Mouse (Mus musculus): ENCODE data around the gene Zkscan14. TPM values are rescaled to one million over a fixed set of nuclear protein-coding genes. Genes with fewer than 3 reads are reported as not detected.
"Not testable (repeated sequence)": the region's sequence is repeated elsewhere in the genome, so short reads cannot be mapped to it uniquely, and the experiment has no call there.

The Zkscan14 gene
- polyA plus RNA-seq, 1 experiment, result 8.5 TPM

DNA sequence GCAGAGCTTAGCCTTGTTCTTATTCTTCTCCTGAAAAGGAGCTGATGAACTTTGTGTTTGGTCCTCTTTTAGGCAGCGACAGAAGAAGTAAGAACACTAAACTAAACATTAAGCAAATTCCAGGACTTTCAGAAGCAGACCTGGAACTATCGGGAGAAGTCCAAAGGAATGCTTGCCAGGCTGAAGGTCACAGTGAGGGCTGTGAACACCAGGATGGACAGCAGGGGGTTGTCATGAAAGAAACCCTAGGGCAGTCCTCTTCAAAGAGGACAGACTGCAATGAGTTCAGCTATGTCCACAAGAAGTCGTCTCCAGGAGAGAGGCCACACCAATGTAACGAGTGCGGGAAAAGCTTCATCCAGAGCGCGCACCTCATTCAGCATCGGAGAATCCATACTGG is 18.3 kb upstream of the Zkscan14 start:
- no peak for TF ChIP-seq CTCF (IDR thresholded peaks at IDR 0.05; ENCODE audit: extremely low read depth, insufficient read depth, low read length)
- no peak for TF ChIP-seq POLR2A (IDR thresholded peaks at IDR 0.05; ENCODE audit: extremely low read depth, insufficient read depth, low read length)
- Histone ChIP-seq H3K4me1 (ENCODE audit: control insufficient read depth, insufficient read depth, low read length) (no peaks in the 10 kb centered on the region), H3K4me3 (ENCODE audit: insufficient read depth, low read length) (no peak overlapping the region), H3K27ac (ENCODE audit: insufficient read depth, low read length) (no peak overlapping the region)

DNA sequence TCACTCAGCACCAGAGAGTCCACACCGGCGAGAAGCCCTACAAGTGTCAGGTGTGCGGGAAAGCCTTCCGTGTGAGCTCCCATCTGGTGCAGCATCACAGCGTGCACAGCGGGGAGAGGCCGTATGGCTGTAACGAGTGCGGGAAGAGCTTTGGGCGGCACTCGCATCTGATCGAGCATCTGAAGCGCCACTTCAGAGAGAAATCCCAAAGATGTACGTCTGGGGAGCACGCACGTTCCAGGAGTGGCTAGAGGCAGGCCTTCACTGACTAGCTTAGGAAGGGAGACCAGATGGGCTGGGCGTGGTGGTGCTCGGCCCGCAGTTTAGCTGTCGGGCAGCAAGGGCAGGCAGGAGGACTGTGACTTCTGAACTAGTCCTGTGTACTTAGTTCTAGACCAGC is 17.0 kb upstream of the Zkscan14 start:
- Histone ChIP-seq H3K4me3 (ENCODE audit: insufficient read depth, low read length) (no peak overlapping the region), H3K27ac (ENCODE audit: insufficient read depth, low read length) (no peak overlapping the region), H3K4me1 (ENCODE audit: control insufficient read depth, insufficient read depth, low read length) (no peaks in the 10 kb centered on the region)
- TF ChIP-seq CTCF (IDR thresholded peaks at IDR 0.05; ENCODE audit: extremely low read depth, insufficient read depth, low read length), result no peak
- TF ChIP-seq POLR2A (IDR thresholded peaks at IDR 0.05; ENCODE audit: extremely low read depth, insufficient read depth, low read length), result no peak

GRCm38 (mm10) chr5:145218206-145218605 is 16.5 kb upstream of the Zkscan14 start:
- Histone ChIP-seq H3K4me1 (ENCODE audit: control insufficient read depth, insufficient read depth, low read length) (no peaks in the 10 kb centered on the region), H3K27ac (ENCODE audit: insufficient read depth, low read length) (no peak overlapping the region), H3K4me3 (ENCODE audit: insufficient read depth, low read length) (no peak overlapping the region)
- TF ChIP-seq POLR2A (IDR thresholded peaks at IDR 0.05; ENCODE audit: extremely low read depth, insufficient read depth, low read length) (no peak), CTCF (IDR thresholded peaks at IDR 0.05; ENCODE audit: extremely low read depth, insufficient read depth, low read length) (no peak)

- Histone ChIP-seq H3K4me1 (ENCODE audit: control insufficient read depth, insufficient read depth, low read length) (no peaks in the 10 kb centered on the region), H3K27ac (ENCODE audit: insufficient read depth, low read length) (no peak overlapping the region), H3K4me3 (ENCODE audit: insufficient read depth, low read length) (no peak overlapping the region)
- no peak for TF ChIP-seq CTCF (IDR thresholded peaks at IDR 0.05; ENCODE audit: extremely low read depth, insufficient read depth, low read length)
- no peak for TF ChIP-seq POLR2A (IDR thresholded peaks at IDR 0.05; ENCODE audit: extremely low read depth, insufficient read depth, low read length)
Observed at GRCm38 (mm10) chr5:145217746-145218145, 16.1 kb upstream of the Zkscan14 start.

DNA sequence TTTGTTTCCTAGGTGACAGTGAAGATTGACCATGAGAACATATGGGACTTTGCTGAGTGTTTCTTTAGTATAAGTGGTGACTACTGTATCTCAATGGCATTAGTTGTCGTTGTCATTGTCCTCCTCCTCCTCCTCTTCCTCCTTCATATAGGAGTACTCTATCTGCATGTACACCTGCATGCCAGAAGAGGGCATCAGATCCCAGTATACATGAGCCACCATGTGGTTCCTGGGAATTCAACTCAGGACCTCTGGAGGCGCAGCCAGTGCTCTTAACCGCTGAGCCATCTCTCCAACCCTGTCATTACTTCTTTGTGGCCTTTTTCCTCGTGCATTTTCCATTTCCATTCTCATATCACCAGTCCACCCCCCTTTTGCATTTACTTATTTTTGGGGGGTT is 13.0 kb upstream of the Zkscan14 start:
- Histone ChIP-seq H3K4me1 (ENCODE audit: control insufficient read depth, insufficient read depth, low read length) (no peaks in the 10 kb centered on the region), H3K4me3 (ENCODE audit: insufficient read depth, low read length) (no peak overlapping the region), H3K27ac (ENCODE audit: insufficient read depth, low read length) (no peak overlapping the region)
- TF ChIP-seq POLR2A (IDR thresholded peaks at IDR 0.05; ENCODE audit: extremely low read depth, insufficient read depth, low read length) (no peak), CTCF (IDR thresholded peaks at IDR 0.05; ENCODE audit: extremely low read depth, insufficient read depth, low read length) (no peak)

- TF ChIP-seq CTCF (IDR thresholded peaks at IDR 0.05; ENCODE audit: extremely low read depth, insufficient read depth, low read length), result no peak
- TF ChIP-seq POLR2A (IDR thresholded peaks at IDR 0.05; ENCODE audit: extremely low read depth, insufficient read depth, low read length), result no peak
- Histone ChIP-seq H3K4me3 (ENCODE audit: insufficient read depth, low read length) (no peak overlapping the region), H3K4me1 (ENCODE audit: control insufficient read depth, insufficient read depth, low read length) (no peaks in the 10 kb centered on the region), H3K27ac (ENCODE audit: insufficient read depth, low read length) (no peak overlapping the region)
Observed at GRCm38 (mm10) chr5:145213505-145213904, 11.8 kb upstream of the Zkscan14 start.

- Histone ChIP-seq H3K4me1 (ENCODE audit: control insufficient read depth, insufficient read depth, low read length) (no peaks in the 10 kb centered on the region), H3K4me3 (ENCODE audit: insufficient read depth, low read length) (no peak overlapping the region), H3K27ac (ENCODE audit: insufficient read depth, low read length) (no peak overlapping the region)
- TF ChIP-seq POLR2A (IDR thresholded peaks at IDR 0.05; ENCODE audit: extremely low read depth, insufficient read depth, low read length), result no peak
- no peak for TF ChIP-seq CTCF (IDR thresholded peaks at IDR 0.05; ENCODE audit: extremely low read depth, insufficient read depth, low read length)
Observed at GRCm38 (mm10) chr5:145212216-145212615, 10.5 kb upstream of the Zkscan14 start.

DNA sequence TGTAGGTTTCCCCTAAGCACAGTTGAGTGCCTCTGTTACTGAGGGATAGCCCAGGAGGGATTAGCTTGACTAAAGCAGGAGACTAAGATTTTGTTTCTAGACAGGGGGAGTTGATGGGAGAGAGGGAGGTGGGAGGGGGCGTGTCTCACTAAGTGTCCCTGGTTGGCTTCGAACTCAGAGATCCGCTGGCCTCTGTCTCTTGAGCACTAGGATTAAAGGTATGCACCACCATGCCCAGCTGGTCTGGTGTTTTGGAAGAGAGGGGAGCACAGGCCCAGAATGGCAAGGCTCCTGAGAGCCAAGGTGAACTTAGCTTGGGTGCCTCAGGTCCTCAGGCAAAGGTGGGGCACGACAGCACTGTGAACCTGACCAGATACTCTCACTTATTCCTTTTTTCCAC is 9.7 kb upstream of the Zkscan14 start:
- H3K4me3 ChIP-seq (ENCODE audit: insufficient read depth, low read length), result no peak overlapping the region
- TF ChIP-seq POLR2A (IDR thresholded peaks at IDR 0.05; ENCODE audit: extremely low read depth, insufficient read depth, low read length) (no peak), CTCF (IDR thresholded peaks at IDR 0.05; ENCODE audit: extremely low read depth, insufficient read depth, low read length) (no peak)
- H3K27ac ChIP-seq (ENCODE audit: insufficient read depth, low read length), result no peak overlapping the region
- H3K4me1 ChIP-seq (ENCODE audit: control insufficient read depth, insufficient read depth, low read length), result no peaks in the 10 kb centered on the region

GRCm38 (mm10) chr5:145208391-145208790 is 6.7 kb upstream of the Zkscan14 start:
- H3K27ac ChIP-seq (ENCODE audit: insufficient read depth, low read length); H3K4me1 ChIP-seq (ENCODE audit: control insufficient read depth, insufficient read depth, low read length); H3K4me3 ChIP-seq (ENCODE audit: insufficient read depth, low read length): not testable (repeated sequence)

- Histone ChIP-seq H3K4me1 (ENCODE audit: control insufficient read depth, insufficient read depth, low read length) (no peaks in the 10 kb centered on the region), H3K4me3 (ENCODE audit: insufficient read depth, low read length) (no peak overlapping the region), H3K27ac (ENCODE audit: insufficient read depth, low read length) (no peak overlapping the region)
- no peak for TF ChIP-seq CTCF (IDR thresholded peaks at IDR 0.05; ENCODE audit: extremely low read depth, insufficient read depth, low read length)
- no peak for TF ChIP-seq POLR2A (IDR thresholded peaks at IDR 0.05; ENCODE audit: extremely low read depth, insufficient read depth, low read length)
Observed at GRCm38 (mm10) chr5:145207954-145208353, 6.3 kb upstream of the Zkscan14 start.

DNA sequence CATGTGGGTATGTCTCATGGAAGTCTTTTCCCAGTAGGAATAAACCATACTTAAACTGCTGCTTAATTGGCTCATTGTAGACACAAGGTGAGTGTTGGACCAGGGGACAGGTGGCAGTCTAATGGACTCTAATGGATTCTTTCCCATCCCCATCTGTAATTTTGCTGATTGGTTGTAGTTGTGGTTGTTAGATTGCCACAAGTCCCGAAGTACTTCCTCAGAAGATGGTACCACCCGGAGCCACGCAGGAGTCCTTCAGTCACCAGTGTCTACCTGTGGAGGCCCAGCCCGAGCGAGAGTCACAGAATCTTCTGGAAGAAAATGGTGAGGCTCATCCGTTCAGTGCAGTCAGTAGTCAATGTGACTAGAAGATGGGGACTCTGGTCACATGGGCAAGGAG is 5.7 kb upstream of the Zkscan14 start:
- Histone ChIP-seq H3K4me1 (ENCODE audit: control insufficient read depth, insufficient read depth, low read length) (no peaks in the 10 kb centered on the region), H3K4me3 (ENCODE audit: insufficient read depth, low read length) (no peak overlapping the region), H3K27ac (ENCODE audit: insufficient read depth, low read length) (no peak overlapping the region)
- TF ChIP-seq CTCF (IDR thresholded peaks at IDR 0.05; ENCODE audit: extremely low read depth, insufficient read depth, low read length) (no peak), POLR2A (IDR thresholded peaks at IDR 0.05; ENCODE audit: extremely low read depth, insufficient read depth, low read length) (no peak)
